Mouse (Mus musculus): ENCODE data around the gene Tor1b.

DNA sequence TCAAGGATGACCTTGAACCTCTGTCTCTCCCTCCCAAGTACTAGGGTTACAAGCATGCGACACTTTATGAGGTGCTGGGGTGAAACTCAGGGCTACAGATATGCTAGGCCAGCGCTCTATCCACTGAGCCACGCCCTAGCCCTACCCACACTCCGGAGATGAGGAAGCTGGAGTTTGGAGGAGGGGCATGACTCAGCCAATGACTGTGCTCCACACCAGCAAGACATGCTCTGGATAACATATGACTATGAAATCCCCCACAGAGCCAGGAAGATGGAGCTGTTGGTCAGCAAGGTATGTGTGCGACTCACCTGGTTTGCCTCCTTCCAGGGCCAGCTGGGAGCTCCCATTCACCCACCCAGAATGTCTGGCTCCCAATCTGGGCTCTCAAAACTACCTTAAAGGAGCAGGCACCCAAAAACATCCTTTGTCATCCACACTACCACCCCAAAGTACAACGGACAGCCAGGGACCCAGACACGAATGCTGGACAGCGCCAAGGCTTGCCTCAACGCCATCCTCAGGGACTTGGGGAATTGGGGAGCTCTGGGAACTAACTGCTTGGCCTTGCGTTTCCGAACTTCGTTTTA lies 23.8 kb upstream of the Tor1b start:
- TF ChIP-seq EP300 (IDR thresholded peaks at IDR 0.05; ENCODE audit: low read depth) (no peak), CTCF (IDR thresholded peaks at IDR 0.05; ENCODE audit: low read depth) (no peak)

Measured in heart, postnatal 0 days (tissue).